Mouse (Mus musculus) midbrain, embryonic 15.5 days (tissue): ENCODE measurements around the gene Mien1. TPM values are rescaled to one million over a fixed set of nuclear protein-coding genes. Genes with fewer than 3 reads are reported as not detected.

Experiments used
- ATAC-seq: fragments of 200-750 bp; cut with Nextera tagmentation; replicated peaks from 2 replicates; pipeline ENCODE4 v1.8.0; 2017; ENCODE audit warnings: moderate TSS enrichment
- H3K27ac ChIP-seq: fragments of 300-500 bp; sonication (generic); 2 replicates; pipeline ENCODE4 v1.5.1; 2015; ENCODE audit warnings: mild to moderate bottlenecking, inconsistent platforms
- H3K27me3 ChIP-seq: fragments of 300-500 bp; sonication (generic); replicated peaks from 2 replicates; pipeline ENCODE4 v1.6.1; 2015; ENCODE audit warnings: inconsistent platforms
- H3K36me3 ChIP-seq: fragments of 300-500 bp; sonication (generic); replicated peaks from 2 replicates; pipeline ENCODE4 v1.6.1; 2015; ENCODE audit warnings: inconsistent platforms
- H3K4me1 ChIP-seq: fragments of 300-500 bp; sonication (generic); 2 replicates; pipeline ENCODE4 v1.6.1; 2015; ENCODE audit warnings: inconsistent platforms
- H3K4me2 ChIP-seq: fragments of 300-500 bp; sonication (generic); 2 replicates; pipeline ENCODE4 v1.6.1; 2015; ENCODE audit warnings: inconsistent platforms, mild to moderate bottlenecking, moderate library complexity
- H3K4me3 ChIP-seq: fragments of 300-500 bp; sonication (generic); 2 replicates; pipeline ENCODE4 v1.5.1; 2015; ENCODE audit warnings: mild to moderate bottlenecking, inconsistent platforms
- H3K9ac ChIP-seq: fragments of 300-500 bp; sonication (generic); 2 replicates; pipeline ENCODE4 v1.6.1; 2015; ENCODE audit warnings: mild to moderate bottlenecking, inconsistent platforms
- H3K9me3 ChIP-seq: fragments of 300-500 bp; sonication (generic); 2 replicates; pipeline ENCODE4 v1.6.1; 2016; ENCODE audit warnings: inconsistent platforms
- WGBS: fragments of 180-500 bp; shearing (Covaris S2); methylation state at CpG from one replicate; pipeline ENCODE4 v1.1.7; 2015; ENCODE audit warnings: mixed read lengths; 5-methylcytosine and 5-hydroxymethylcytosine counted together
- polyA plus RNA-seq: library from polyadenylated mRNA; unstranded; fragments of >200 nt; fragmentation: Nextera tagmentation; extraction: Ambion mirVana; gene quantifications from 2 replicates; pipeline ENCODE4 v1.2.1, GENCODE M21; 2015

Mien1 gene
- polyA plus RNA-seq, 1 experiment from 2014 or later = 233 TPM

GRCm38 (mm10) chr11:98412797-98413301 lies 25.9 kb downstream of the Mien1 start:
- H3K27me3 ChIP-seq = peaks cover 25% of the 10 kb centered on the region
- H3K4me3 ChIP-seq = peak overlapping the region; percentile 59
- 0 out of 2 replicates have a peak, but pooled peaks have one; percentile 42 for ATAC-seq
- H3K36me3 ChIP-seq = no peaks in the 10 kb centered on the region
- H3K4me2 ChIP-seq = peak overlapping the region; percentile 99
- H3K27ac ChIP-seq = peak overlapping the region; percentile 74
- no peaks in the 10 kb centered on the region for H3K9me3 ChIP-seq
- under 1% methylated on average over 40 of the region's 40 CpGs for WGBS
- H3K9ac ChIP-seq = peak overlapping the region; percentile 58
- peaks cover 22% of the 10 kb centered on the region for H3K4me1 ChIP-seq

- no peaks in the 10 kb centered on the region for H3K9me3 ChIP-seq
- ATAC-seq = peak; percentile 54; the same call in 1 of the 2 replicates
- peaks cover 25% of the 10 kb centered on the region for H3K27me3 ChIP-seq
- 2% methylated on average over 42 of the region's 49 CpGs for WGBS
- H3K9ac ChIP-seq = peak within 1 kb of the TSS; percentile 58
- no peaks in the 10 kb centered on the region for H3K36me3 ChIP-seq
- H3K4me3 ChIP-seq = peak within 1 kb of the TSS; percentile 59
- peaks cover 22% of the 10 kb centered on the region for H3K4me1 ChIP-seq
- H3K4me2 ChIP-seq = peak within 1 kb of the TSS; percentile 99
- peak within 1 kb of the TSS; percentile 74 for H3K27ac ChIP-seq
Observed at GRCm38 (mm10) chr11:98412273-98412796, 26.5 kb downstream of the Mien1 start, which contains the start of gene Erbb2. TSS of gene Erbb2 (plus strand) at chr11:98412470.

GRCm38 (mm10) chr11:98409341-98409822 lies 29.4 kb downstream of the Mien1 start:
- no peak for ATAC-seq
- Histone ChIP-seq H3K9ac (no peak overlapping the region), H3K9me3 (no peaks in the 10 kb centered on the region), H3K4me3 (no peak overlapping the region), H3K4me1 (peaks cover 22% of the 10 kb centered on the region), H3K4me2 (no peak overlapping the region; the same call in 1 of the 2 replicates), H3K36me3 (no peaks in the 10 kb centered on the region), H3K27ac (no peak overlapping the region), H3K27me3 (peaks cover 25% of the 10 kb centered on the region)
- 1% methylated on average over 9 of the region's 10 CpGs for WGBS

- Histone ChIP-seq H3K4me2 (no peak overlapping the region), H3K36me3 (no peaks in the 10 kb centered on the region), H3K9ac (no peak overlapping the region), H3K4me1 (peaks cover 20% of the 10 kb centered on the region), H3K4me3 (no peak overlapping the region), H3K27me3 (peaks cover 26% of the 10 kb centered on the region), H3K9me3 (no peaks in the 10 kb centered on the region), H3K27ac (no peak overlapping the region)
- 55% methylated on average over 8 of the region's 8 CpGs for WGBS
- no peak for ATAC-seq
Observed at GRCm38 (mm10) chr11:98408872-98409271, 29.9 kb downstream of the Mien1 start.

- no peak for ATAC-seq
- H3K9me3 ChIP-seq = no peaks in the 10 kb centered on the region
- WGBS = 78% methylated on average over 6 of the region's 6 CpGs
Observed at GRCm38 (mm10) chr11:98406621-98407020, 32.2 kb downstream of the Mien1 start.

GRCm38 (mm10) chr11:98400816-98401215 lies 38.0 kb downstream of the Mien1 start:
- Histone ChIP-seq H3K4me2 (peak overlapping the region; percentile 74), H3K9me3 (no peaks in the 10 kb centered on the region), H3K27ac (peak overlapping the region; percentile 96), H3K9ac (peak overlapping the region; percentile 69), H3K4me1 (peaks cover 7% of the 10 kb centered on the region), H3K27me3 (peaks cover 5% of the 10 kb centered on the region), H3K36me3 (no peaks in the 10 kb centered on the region), H3K4me3 (peak overlapping the region; percentile 59)
- 65% methylated on average over 3 of the region's 3 CpGs for WGBS
- 0 out of 2 replicates have a peak, but pooled peaks have one; percentile 1 for ATAC-seq

More at GRCm38 (mm10) chr11:98406621-98407020, 32.2 kb downstream of the Mien1 start:
- Histone ChIP-seq H3K4me1 (peaks cover 5% of the 10 kb centered on the region; the same call in 1 of the 2 replicates), H3K9ac (no peak overlapping the region), H3K27ac (no peak overlapping the region), H3K36me3 (no peaks in the 10 kb centered on the region), H3K4me3 (no peak overlapping the region), H3K4me2 (no peak overlapping the region), H3K27me3 (peaks cover 14% of the 10 kb centered on the region)

GRCm38 (mm10) chr11:98400161-98400726 lies 38.5 kb downstream of the Mien1 start, which contains the start of gene Pgap3:
TSS of gene Pgap3 (minus strand) at chr11:98400490.
- no peaks in the 10 kb centered on the region for H3K36me3 ChIP-seq
- H3K9ac ChIP-seq = peak within 1 kb of the TSS; percentile 69
- ATAC-seq = peak; percentile 91
- H3K27me3 ChIP-seq = peaks cover 5% of the 10 kb centered on the region
- H3K4me1 ChIP-seq = peaks cover 7% of the 10 kb centered on the region
- H3K27ac ChIP-seq = peak within 1 kb of the TSS; percentile 96
- peak within 1 kb of the TSS; percentile 74 for H3K4me2 ChIP-seq
- H3K4me3 ChIP-seq = peak within 1 kb of the TSS; percentile 59
- no peaks in the 10 kb centered on the region for H3K9me3 ChIP-seq
- WGBS = under 1% methylated on average over 40 of the region's 40 CpGs

- no peak for ATAC-seq
- no peak overlapping the region for H3K4me3 ChIP-seq
- no peak overlapping the region for H3K9ac ChIP-seq
- H3K9me3 ChIP-seq = no peaks in the 10 kb centered on the region
- no peaks in the 10 kb centered on the region for H3K36me3 ChIP-seq
- peaks cover 7% of the 10 kb centered on the region for H3K4me1 ChIP-seq
- H3K27me3 ChIP-seq = no peaks in the 10 kb centered on the region; the same call in 1 of the 2 replicates
- no peak overlapping the region for H3K27ac ChIP-seq
- WGBS = 89% methylated on average over 7 of the region's 7 CpGs
- H3K4me2 ChIP-seq = no peak overlapping the region
Observed at GRCm38 (mm10) chr11:98397946-98398345, 40.8 kb downstream of the Mien1 start.

GRCm38 (mm10) chr11:98395041-98395440 lies 43.8 kb downstream of the Mien1 start:
- 53% methylated on average over 4 of the region's 4 CpGs for WGBS

GRCm38 (mm10) chr11:98394301-98394700 lies 44.5 kb downstream of the Mien1 start:
- Histone ChIP-seq H3K27me3 (peaks cover 11% of the 10 kb centered on the region; the same call in 1 of the 2 replicates), H3K9ac (no peak overlapping the region), H3K4me2 (no peak overlapping the region), H3K9me3 (no peaks in the 10 kb centered on the region), H3K4me3 (no peak overlapping the region), H3K4me1 (no peaks in the 10 kb centered on the region; the same call in none of the 2 replicates), H3K36me3 (no peaks in the 10 kb centered on the region), H3K27ac (no peak overlapping the region)
- no peak for ATAC-seq
- 59% methylated on average over 6 of the region's 6 CpGs for WGBS

More at GRCm38 (mm10) chr11:98395041-98395440, 43.8 kb downstream of the Mien1 start:
- Histone ChIP-seq H3K27ac (no peak overlapping the region), H3K9me3 (no peaks in the 10 kb centered on the region), H3K36me3 (no peaks in the 10 kb centered on the region), H3K4me2 (no peak overlapping the region), H3K27me3 (peaks cover 11% of the 10 kb centered on the region; the same call in 1 of the 2 replicates), H3K9ac (no peak overlapping the region), H3K4me1 (peaks cover 3% of the 10 kb centered on the region), H3K4me3 (no peak overlapping the region)
- no peak for ATAC-seq

- H3K36me3 ChIP-seq = no peaks in the 10 kb centered on the region
- no peak overlapping the region for H3K9ac ChIP-seq
- H3K27ac ChIP-seq = no peak overlapping the region
- H3K9me3 ChIP-seq = no peaks in the 10 kb centered on the region
- H3K4me3 ChIP-seq = no peak overlapping the region
- 74% methylated on average over 6 of the region's 6 CpGs for WGBS
- peaks cover 16% of the 10 kb centered on the region for H3K27me3 ChIP-seq
- H3K4me2 ChIP-seq = no peak overlapping the region
- ATAC-seq = no peak
- no peaks in the 10 kb centered on the region; the same call in none of the 2 replicates for H3K4me1 ChIP-seq
Observed at GRCm38 (mm10) chr11:98393317-98393716, 45.5 kb downstream of the Mien1 start.

GRCm38 (mm10) chr11:98392645-98393044 lies 46.1 kb downstream of the Mien1 start:
- WGBS = 53% methylated on average over 4 of the region's 4 CpGs

More at GRCm38 (mm10) chr11:98392645-98393044, 46.1 kb downstream of the Mien1 start:
- no peak for ATAC-seq
- Histone ChIP-seq H3K9me3 (no peaks in the 10 kb centered on the region), H3K27ac (no peak overlapping the region), H3K4me3 (no peak overlapping the region), H3K4me2 (no peak overlapping the region), H3K4me1 (no peaks in the 10 kb centered on the region; the same call in none of the 2 replicates), H3K27me3 (peaks cover 23% of the 10 kb centered on the region), H3K9ac (no peak overlapping the region), H3K36me3 (no peaks in the 10 kb centered on the region)
